Mouse (Mus musculus) heart, embryonic 15.5 days (tissue): ENCODE data around the gene Yeats4. TPM values are rescaled to one million over a fixed set of nuclear protein-coding genes. Genes with fewer than 3 reads are reported as not detected.

Experiments
- ATAC-seq: fragments of 200-750 bp; cut with Nextera tagmentation; replicated peaks from 2 replicates; pipeline ENCODE4 v1.8.0; 2017; ENCODE audit warnings: low read depth, moderate TSS enrichment; ENCODE audit not compliant: insufficient number of reproducible peaks, insufficient read depth, low FRiP score
- H3K27ac ChIP-seq: fragments of 300-500 bp; sonication (generic); 2 replicates; pipeline ENCODE4 v1.5.1; 2015; ENCODE audit warnings: mild to moderate bottlenecking, inconsistent platforms
- H3K27me3 ChIP-seq: fragments of 300-500 bp; sonication (generic); 2 replicates; pipeline ENCODE4 v1.6.1; 2015; ENCODE audit warnings: inconsistent platforms
- H3K36me3 ChIP-seq: fragments of 300-500 bp; sonication (generic); 2 replicates; pipeline ENCODE4 v1.6.1; 2015; ENCODE audit warnings: mild to moderate bottlenecking, inconsistent platforms
- H3K4me1 ChIP-seq: fragments of 300-500 bp; sonication (generic); replicated peaks from 2 replicates; pipeline ENCODE4 v1.6.1; 2015; ENCODE audit warnings: inconsistent platforms
- H3K4me2 ChIP-seq: fragments of 300-500 bp; sonication (generic); 2 replicates; pipeline ENCODE4 v1.6.1; 2015; ENCODE audit warnings: inconsistent platforms, mild to moderate bottlenecking, moderate library complexity
- H3K4me3 ChIP-seq: fragments of 300-500 bp; sonication (generic); 2 replicates; pipeline ENCODE4 v1.5.1; 2015; ENCODE audit warnings: mild to moderate bottlenecking, inconsistent platforms
- H3K9ac ChIP-seq: fragments of 300-500 bp; sonication (generic); 2 replicates; pipeline ENCODE4 v1.6.1; 2015; ENCODE audit warnings: mild to moderate bottlenecking, inconsistent platforms
- H3K9me3 ChIP-seq: fragments of 300-500 bp; sonication (generic); replicated peaks from 2 replicates; pipeline ENCODE4 v1.6.1; 2016; ENCODE audit warnings: inconsistent platforms
- WGBS: fragments of 180-500 bp; shearing (Covaris S2); methylation state at CpG from one replicate; pipeline ENCODE4 v1.1.7; 2015; ENCODE audit warnings: mixed read lengths; 5-methylcytosine and 5-hydroxymethylcytosine counted together
- polyA plus RNA-seq: library from polyadenylated mRNA; unstranded; fragments of >200 nt; fragmentation: Nextera tagmentation; extraction: Ambion mirVana; gene quantifications from 2 replicates; pipeline ENCODE4 v1.2.1, GENCODE M21; 2015

Yeats4 gene
- polyA plus RNA-seq = 37.5 and 43.6 TPM in 2 replicates

DNA sequence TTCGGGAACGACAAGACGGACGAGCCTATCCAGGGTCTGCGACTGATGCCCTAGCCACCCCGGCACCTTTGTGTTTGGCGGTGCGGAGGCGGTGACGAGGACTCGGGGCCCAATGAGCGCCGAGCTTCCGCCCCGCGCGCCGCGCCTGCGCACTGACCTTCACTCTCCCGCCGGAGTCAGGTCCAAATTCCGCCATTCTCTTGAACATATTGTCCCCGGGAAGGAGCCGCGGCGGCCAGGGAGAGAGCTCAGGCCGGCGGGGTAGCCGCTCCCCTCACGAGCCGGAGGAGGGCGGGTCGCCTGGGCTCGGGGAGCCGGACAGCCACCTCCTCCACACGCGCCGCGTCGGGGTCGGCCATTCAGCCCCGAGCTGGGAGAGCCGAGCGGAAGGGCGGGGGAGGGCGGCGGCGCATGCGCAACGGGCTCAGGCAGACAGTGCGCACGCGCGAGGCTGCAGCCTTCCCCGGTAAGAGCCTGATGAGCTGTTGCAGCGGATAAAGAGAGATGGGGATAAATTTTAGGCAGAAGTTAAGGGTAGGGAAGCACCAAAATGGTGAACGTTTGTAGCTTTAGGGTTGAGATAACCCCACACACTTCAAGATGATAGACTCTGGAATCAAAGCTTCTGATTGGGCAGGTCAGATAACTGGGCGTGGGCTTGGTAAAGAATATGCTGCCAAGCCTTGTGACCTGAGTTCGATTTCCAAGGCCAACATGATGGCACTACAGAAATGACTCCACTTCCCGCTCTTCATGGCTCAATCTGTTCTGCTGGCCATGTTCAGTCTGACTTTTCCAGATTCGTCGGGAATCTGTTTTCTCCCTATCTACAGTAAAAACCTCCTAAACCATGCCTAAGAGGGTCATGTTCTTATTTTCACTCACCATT lies at the start of gene Yeats4:
Gene Yeats4, minus strand, starts transcription at position 406 of the 889 bp plus-strand sequence.
- Histone ChIP-seq H3K27me3 (no peaks in the 10 kb centered on the region), H3K4me3 (peak within 1 kb of the TSS; percentile 84), H3K36me3 (peaks cover 31% of the 10 kb centered on the region), H3K27ac (peak within 1 kb of the TSS; percentile 99), H3K4me2 (peak within 1 kb of the TSS; percentile 89), H3K4me1 (peaks cover 18% of the 10 kb centered on the region), H3K9ac (peak within 1 kb of the TSS; percentile 94), H3K9me3 (no peaks in the 10 kb centered on the region)
- WGBS = 2% methylated on average over 63 of the region's 63 CpGs
- peak; percentile 93 for ATAC-seq

DNA sequence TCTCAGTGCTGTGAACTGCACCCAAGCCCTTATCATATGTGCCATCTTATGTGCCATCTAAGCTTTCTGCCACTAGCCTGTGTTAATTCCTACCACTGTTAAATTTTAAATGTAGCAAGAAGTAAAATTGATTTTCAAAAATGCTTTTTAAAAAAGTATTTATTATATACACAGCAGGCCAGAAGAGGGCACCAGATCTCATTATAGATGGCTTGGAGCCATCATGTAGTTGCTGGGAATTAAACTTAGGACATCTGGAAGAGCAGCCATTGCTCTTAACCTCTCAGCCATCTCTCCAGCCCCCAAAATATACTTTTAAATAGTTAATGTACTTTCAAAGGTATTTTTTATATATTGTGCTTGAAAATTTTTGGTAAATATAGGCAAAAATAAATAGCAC lies 47.7 kb upstream of the Yeats4 start:
- no peaks in the 10 kb centered on the region for H3K4me1 ChIP-seq
- H3K27ac ChIP-seq = no peak overlapping the region
- H3K4me2 ChIP-seq = no peak overlapping the region
- H3K36me3 ChIP-seq = no peaks in the 10 kb centered on the region
- no peak overlapping the region for H3K9ac ChIP-seq
- ATAC-seq = no peak
- 0 out of 2 replicates have a peak, but pooled peaks cover 3% of the 10 kb centered on the region for H3K27me3 ChIP-seq
- no peak overlapping the region for H3K4me3 ChIP-seq
- no peaks in the 10 kb centered on the region for H3K9me3 ChIP-seq

DNA sequence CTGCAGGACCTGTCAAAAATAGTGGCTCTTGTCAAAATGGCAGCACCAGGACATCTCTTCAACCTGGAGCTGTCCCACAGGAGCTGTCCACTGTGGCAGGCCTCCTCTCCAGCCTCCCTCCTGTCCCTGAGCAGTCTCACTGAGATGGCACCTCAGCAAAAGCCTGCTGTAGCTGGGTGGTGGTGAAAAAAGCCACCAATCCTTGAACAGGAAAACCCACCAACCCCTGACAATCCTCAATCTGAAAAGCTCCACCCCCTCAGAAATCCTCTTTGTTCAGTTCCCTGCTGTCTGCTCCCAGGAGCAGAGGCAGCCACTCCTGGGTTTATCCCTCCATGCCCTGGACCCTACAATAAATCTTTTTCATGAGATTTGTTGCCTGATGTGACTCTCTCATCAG lies 35.6 kb upstream of the Yeats4 start:
- Histone ChIP-seq H3K4me3 (no peak overlapping the region), H3K9ac (no peak overlapping the region), H3K27ac (no peak overlapping the region), H3K4me2 (no peak overlapping the region), H3K27me3 (no peaks in the 10 kb centered on the region), H3K4me1 (no peaks in the 10 kb centered on the region), H3K36me3 (no peaks in the 10 kb centered on the region), H3K9me3 (no peaks in the 10 kb centered on the region; the same call in 1 of the 2 replicates)
- no peak for ATAC-seq

DNA sequence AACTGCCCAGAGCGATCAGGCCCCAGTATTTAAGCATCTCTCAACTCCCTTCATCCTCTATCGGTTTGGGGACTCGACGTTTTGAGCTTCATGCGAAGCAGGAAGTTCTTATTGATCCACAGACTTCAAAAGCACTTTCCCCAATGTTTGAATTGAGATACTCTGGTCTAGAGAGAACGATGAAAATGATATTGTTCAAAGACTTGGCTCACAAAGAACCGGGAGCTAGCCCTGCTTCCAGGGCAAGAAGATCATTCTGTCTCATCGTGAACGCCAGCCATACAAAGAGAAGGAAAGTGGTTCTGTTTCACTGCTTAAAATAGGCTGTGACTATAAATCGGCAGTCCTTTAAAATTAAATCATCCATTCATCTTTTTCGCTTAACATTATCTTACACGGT lies 14.3 kb upstream of the Yeats4 start, which contains the start of gene 9530003J23Rik:
Gene 9530003J23Rik, minus strand, starts transcription at position 101 of the 400 bp plus-strand sequence.
- ATAC-seq = no peak
- H3K9me3 ChIP-seq = no peaks in the 10 kb centered on the region
- WGBS = 87% methylated on average over 12 of the region's 12 CpGs

DNA sequence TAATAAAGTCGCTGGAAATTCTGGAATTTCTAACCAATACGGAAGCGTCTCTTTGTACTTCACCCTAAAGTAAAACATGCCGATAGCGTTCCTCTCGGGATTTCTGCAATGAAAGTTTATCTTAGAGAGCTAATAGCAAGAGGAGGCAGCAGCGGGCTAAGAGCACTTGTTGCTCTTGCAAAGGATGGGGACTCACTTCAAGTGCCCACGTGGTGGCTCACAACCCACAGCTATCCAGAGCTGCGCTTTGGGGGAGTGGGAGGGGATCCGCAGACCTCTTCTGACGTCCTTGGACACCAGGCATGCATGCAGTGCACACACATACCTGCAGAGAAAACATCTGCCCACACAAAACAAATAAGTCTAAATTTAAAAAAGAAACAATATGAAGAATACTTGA lies 11.6 kb upstream of the Yeats4 start:
- no peak for ATAC-seq
- no peaks in the 10 kb centered on the region for H3K27me3 ChIP-seq
- no peaks in the 10 kb centered on the region for H3K9me3 ChIP-seq
- WGBS = 40% methylated on average over 11 of the region's 11 CpGs
- peak overlapping the region; percentile 16; the same call in 1 of the 2 replicates for H3K4me2 ChIP-seq
- H3K4me3 ChIP-seq = no peak overlapping the region
- H3K36me3 ChIP-seq = no peaks in the 10 kb centered on the region
- H3K27ac ChIP-seq = no peak overlapping the region
- H3K9ac ChIP-seq = no peak overlapping the region
- no peaks in the 10 kb centered on the region; the same call in 1 of the 2 replicates for H3K4me1 ChIP-seq

More for the DNA sequence above, 14.3 kb upstream of the Yeats4 start, which contains the start of gene 9530003J23Rik:
- Histone ChIP-seq H3K9ac (no peak within 1 kb of the TSS), H3K27me3 (no peaks in the 10 kb centered on the region), H3K4me1 (no peaks in the 10 kb centered on the region; the same call in 1 of the 2 replicates), H3K4me3 (no peak within 1 kb of the TSS), H3K4me2 (no peak within 1 kb of the TSS), H3K27ac (no peak within 1 kb of the TSS), H3K36me3 (no peaks in the 10 kb centered on the region)

DNA sequence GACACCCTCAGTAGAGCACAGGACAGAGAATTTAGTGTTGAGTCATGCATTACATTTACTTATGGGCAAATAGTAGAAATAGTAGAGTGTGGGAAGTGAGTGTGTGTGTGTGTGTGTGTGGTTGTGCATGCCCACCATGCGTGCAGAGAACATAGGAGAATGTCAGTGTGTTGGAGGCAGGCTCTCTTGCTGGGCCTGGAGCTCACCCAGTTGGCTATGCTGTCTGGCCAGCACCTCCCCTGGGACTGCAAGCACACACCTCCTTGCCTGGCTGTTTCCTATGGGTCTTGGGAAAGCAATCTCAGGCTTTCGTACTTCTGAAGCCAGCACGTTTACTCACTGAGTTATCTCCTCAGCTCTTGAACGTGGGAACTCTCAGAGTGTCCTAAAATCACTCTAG lies 10.5 kb upstream of the Yeats4 start:
- H3K4me2 ChIP-seq = no peak overlapping the region
- H3K27me3 ChIP-seq = no peaks in the 10 kb centered on the region
- H3K36me3 ChIP-seq = no peaks in the 10 kb centered on the region
- no peaks in the 10 kb centered on the region; the same call in 1 of the 2 replicates for H3K4me1 ChIP-seq
- no peak for ATAC-seq
- no peak overlapping the region for H3K27ac ChIP-seq
- WGBS = 54% methylated on average over 4 of the region's 4 CpGs
- H3K4me3 ChIP-seq = no peak overlapping the region
- H3K9me3 ChIP-seq = no peaks in the 10 kb centered on the region
- H3K9ac ChIP-seq = no peak overlapping the region

DNA sequence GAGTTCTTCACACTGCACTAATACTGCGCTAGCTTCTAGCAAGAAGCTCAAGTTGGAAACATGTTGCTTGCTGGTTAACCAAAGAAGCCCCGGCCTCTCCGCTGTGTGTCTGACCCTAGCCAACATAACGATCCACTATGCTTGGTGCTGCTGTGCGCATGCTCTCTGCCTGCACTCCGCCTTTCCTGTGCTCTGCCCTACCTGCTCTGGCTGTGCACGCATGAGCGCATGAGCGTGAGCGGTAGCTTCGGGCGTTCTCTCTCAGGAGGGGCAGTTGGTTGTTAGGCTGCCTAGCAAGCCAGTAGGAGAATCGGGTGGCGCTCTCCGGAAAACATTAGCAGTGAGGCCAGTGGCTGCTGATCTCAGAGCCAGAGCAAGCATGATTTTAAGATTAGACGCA lies 5.5 kb upstream of the Yeats4 start:
- H3K9ac ChIP-seq = no peak overlapping the region
- 75% methylated on average over 16 of the region's 16 CpGs for WGBS
- H3K4me1 ChIP-seq = peaks cover 3% of the 10 kb centered on the region
- H3K4me2 ChIP-seq = peak overlapping the region; percentile 14
- H3K4me3 ChIP-seq = no peak overlapping the region
- no peaks in the 10 kb centered on the region for H3K36me3 ChIP-seq
- H3K27me3 ChIP-seq = no peaks in the 10 kb centered on the region
- no peak overlapping the region for H3K27ac ChIP-seq
- no peak for ATAC-seq
- H3K9me3 ChIP-seq = no peaks in the 10 kb centered on the region

DNA sequence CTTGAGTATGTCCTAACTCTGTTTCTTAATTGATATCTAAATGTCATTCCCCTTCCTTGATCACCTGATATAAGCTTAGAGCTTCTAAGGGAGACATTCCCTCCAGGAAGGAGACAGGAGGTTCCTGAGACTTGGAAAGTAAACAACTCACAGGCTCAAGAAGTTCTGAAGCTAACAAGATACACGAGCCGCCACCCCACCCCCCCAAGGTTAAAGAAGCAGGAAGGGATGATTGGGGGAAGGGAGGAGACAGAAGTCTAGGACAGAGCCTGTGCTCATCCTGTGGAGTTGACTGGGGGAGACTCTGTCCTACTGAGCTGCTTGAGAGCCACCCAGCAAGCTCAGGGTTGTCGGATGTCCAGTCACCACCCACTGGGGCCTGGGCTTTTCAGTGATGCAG lies 1.7 kb upstream of the Yeats4 start:
- H3K27me3 ChIP-seq = no peaks in the 10 kb centered on the region
- 78% methylated on average over 3 of the region's 3 CpGs for WGBS
- no peak overlapping the region for H3K4me3 ChIP-seq
- no peak overlapping the region for H3K27ac ChIP-seq
- peaks cover 16% of the 10 kb centered on the region; the same call in 1 of the 2 replicates for H3K36me3 ChIP-seq
- ATAC-seq = no peak
- H3K4me1 ChIP-seq = peaks cover 18% of the 10 kb centered on the region
- H3K4me2 ChIP-seq = no peak overlapping the region
- no peaks in the 10 kb centered on the region for H3K9me3 ChIP-seq
- no peak overlapping the region for H3K9ac ChIP-seq

DNA sequence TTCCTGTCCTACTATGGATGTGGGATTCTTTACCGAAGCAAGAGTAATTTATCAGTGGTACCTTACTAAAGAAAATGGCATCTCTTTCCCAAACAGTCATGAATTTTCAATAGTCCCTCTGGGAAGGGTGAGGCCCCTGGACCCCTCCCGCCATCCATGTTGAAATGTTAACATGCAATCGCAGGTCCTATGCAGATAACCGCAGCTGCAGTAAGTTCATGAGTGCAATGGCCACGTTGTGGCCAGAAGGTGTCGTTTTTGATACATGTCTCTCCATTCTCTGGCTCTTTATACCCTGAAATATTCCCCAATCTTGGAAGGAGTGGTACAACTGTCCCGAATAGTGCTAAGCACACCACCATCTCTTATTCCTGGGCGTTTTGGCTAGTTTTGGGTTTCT lies 787 bp upstream of the Yeats4 start:
- no peaks in the 10 kb centered on the region for H3K9me3 ChIP-seq
- no peak for ATAC-seq
- H3K4me2 ChIP-seq = peak overlapping the region; percentile 89
- H3K4me1 ChIP-seq = peaks cover 18% of the 10 kb centered on the region
- no peaks in the 10 kb centered on the region for H3K27me3 ChIP-seq
- H3K4me3 ChIP-seq = peak overlapping the region; percentile 84
- H3K27ac ChIP-seq = no peak overlapping the region; the same call in 1 of the 2 replicates
- H3K9ac ChIP-seq = no peak overlapping the region
- WGBS = 50% methylated on average over 8 of the region's 8 CpGs
- peaks cover 24% of the 10 kb centered on the region for H3K36me3 ChIP-seq

DNA sequence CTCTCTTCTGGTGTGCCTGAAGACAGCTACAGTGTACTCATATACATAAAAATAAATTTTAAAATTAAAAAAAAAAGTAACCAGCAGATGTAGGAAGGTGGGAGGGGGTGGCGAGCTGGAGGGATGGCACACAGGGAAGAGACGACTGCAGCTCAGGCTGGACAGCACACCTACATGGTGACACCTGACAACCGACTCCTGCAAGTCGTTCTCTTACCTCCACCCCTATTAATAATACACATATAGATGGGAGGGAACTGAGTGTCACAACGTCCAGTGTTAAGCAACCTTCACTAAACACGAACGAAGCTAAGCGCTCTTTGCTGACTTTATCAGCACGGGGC lies 577 bp downstream of the Yeats4 start:
- Histone ChIP-seq H3K27me3 (no peaks in the 10 kb centered on the region), H3K4me3 (peak overlapping the region; percentile 84), H3K9me3 (no peaks in the 10 kb centered on the region), H3K36me3 (peaks cover 33% of the 10 kb centered on the region), H3K9ac (peak overlapping the region; percentile 94), H3K27ac (peak overlapping the region; percentile 99), H3K4me2 (peak overlapping the region; percentile 89), H3K4me1 (peaks cover 18% of the 10 kb centered on the region)
- ATAC-seq = no peak
- WGBS = under 1% methylated on average over 9 of the region's 9 CpGs

DNA sequence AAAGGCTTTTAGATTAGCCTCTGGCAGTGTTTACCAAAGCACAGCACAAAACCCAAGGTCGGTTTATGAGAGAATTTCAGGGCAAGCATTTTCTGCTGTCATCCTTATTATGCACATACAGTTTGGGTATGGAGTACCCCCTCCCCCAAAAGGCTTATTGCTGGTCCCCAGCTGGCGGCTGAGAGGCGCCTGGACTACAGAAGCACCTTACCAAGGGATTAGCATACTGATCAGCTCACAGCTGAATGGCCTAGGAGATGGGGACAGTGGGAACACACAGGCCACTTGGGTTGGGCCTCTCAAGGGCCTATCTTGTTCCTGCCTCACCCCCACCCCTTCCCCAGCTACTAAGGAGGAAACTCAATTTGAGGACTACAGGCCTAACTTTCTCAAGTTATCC lies 1.5 kb downstream of the Yeats4 start:
- H3K4me3 ChIP-seq = no peak overlapping the region
- H3K4me2 ChIP-seq = peak overlapping the region; percentile 89; the same call in 1 of the 2 replicates
- 74% methylated on average over 3 of the region's 3 CpGs for WGBS
- H3K9me3 ChIP-seq = no peaks in the 10 kb centered on the region
- no peaks in the 10 kb centered on the region for H3K27me3 ChIP-seq
- no peak for ATAC-seq
- peaks cover 18% of the 10 kb centered on the region for H3K4me1 ChIP-seq
- 0 out of 2 replicates have a peak overlapping the region, but pooled peaks have one; percentile 9 for H3K9ac ChIP-seq
- H3K27ac ChIP-seq = no peak overlapping the region
- peaks cover 42% of the 10 kb centered on the region for H3K36me3 ChIP-seq
